Mouse (Mus musculus): ENCODE data around the gene Cyb5b. TPM values are rescaled to one million over a fixed set of nuclear protein-coding genes. Genes with fewer than 3 reads are reported as not detected.

Gene Cyb5b
- polyA plus RNA-seq, 1 experiment from 2014 or later, result 131 TPM

DNA sequence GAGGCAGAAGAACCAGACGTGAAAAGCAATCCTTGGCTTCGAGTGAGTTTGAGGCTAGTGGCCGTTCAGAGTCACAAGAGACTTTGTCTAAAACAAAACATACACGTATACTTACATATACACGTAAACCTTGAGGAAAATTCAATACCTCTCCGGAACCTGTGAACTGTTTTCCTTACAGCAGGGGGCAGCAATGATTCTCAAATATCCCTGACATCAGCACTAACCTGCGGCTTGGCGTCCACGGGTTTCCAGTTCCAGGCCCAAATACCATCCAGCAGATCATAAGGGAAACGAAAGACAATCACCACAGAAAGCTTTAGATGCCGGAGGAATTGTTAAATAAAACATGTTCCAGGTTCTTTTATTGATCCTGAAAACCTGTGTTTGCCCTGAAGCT lies 34.4 kb upstream of the Cyb5b start:
- Histone ChIP-seq H3K9ac (no peak overlapping the region), H3K9me3 (replicated peaks) (no peaks in the 10 kb centered on the region), H3K4me2 (peak overlapping the region; percentile 7), H3K27me3 (no peaks in the 10 kb centered on the region), H3K4me1 (peaks cover 63% of the 10 kb centered on the region), H3K4me3 (replicated peaks) (no peak overlapping the region), H3K36me3 (no peaks in the 10 kb centered on the region), H3K27ac (peak overlapping the region; percentile 87)
- 0 out of 2 replicates have a peak, but pooled peaks have one; percentile 43 for ATAC-seq (replicated peaks; ENCODE audit: low FRiP score)
- WGBS, result 9% methylated on average over 11 of the region's 11 CpGs

DNA sequence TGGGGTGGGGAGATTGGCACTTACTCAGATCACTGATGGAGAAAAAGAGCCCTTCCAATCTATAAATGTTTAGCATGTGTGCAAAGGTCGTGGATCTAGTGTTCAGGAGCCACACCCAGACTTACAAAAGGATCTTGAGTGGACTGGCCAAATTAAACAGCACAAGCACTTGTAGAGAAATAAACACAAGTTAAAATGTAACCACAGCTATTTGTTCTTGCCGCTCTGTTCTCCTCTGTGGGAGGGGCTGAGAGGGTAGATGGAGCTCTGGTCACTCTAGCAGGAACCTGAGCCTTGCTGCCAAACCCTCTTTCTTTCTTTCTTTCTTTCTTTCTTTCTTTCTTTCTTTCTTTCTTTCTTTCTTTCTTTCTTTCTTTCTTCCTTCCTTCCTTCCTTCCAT lies 33.4 kb upstream of the Cyb5b start:
- ATAC-seq (replicated peaks; ENCODE audit: low FRiP score), result peak; percentile 63; the same call in 1 of the 2 replicates
- Histone ChIP-seq H3K4me1 (peaks cover 68% of the 10 kb centered on the region), H3K4me2 (no peak overlapping the region), H3K4me3 (replicated peaks) (no peak overlapping the region), H3K36me3 (no peaks in the 10 kb centered on the region), H3K27ac (peak overlapping the region; percentile 87), H3K27me3 (no peaks in the 10 kb centered on the region), H3K9ac (no peak overlapping the region), H3K9me3 (replicated peaks) (no peaks in the 10 kb centered on the region)
- WGBS, result 36% methylated on average over 2 of the region's 2 CpGs

DNA sequence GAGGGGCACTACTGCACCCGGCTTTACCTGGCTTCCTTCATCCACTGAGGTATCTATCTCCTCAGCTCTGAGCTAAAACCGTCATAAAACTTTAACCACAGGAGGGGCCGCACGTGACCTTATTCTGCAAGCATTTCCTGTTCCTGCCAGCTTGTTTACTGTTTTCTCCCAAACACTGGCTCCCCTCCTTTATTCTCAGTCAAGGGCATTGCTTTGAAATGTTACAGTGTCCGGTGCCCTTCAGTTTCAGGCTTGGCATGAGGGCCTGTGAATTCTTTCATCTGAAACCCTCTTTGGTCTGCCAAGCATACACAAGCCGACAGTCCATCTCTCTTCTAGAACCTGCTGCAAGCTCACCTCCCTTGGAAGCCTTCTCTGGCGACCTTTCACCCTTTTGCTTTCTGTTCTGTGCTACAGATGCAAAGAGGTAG lies 31.6 kb upstream of the Cyb5b start:
- Histone ChIP-seq H3K36me3 (no peaks in the 10 kb centered on the region), H3K4me2 (no peak overlapping the region), H3K4me3 (replicated peaks) (no peak overlapping the region), H3K9ac (no peak overlapping the region), H3K9me3 (replicated peaks) (no peaks in the 10 kb centered on the region), H3K27ac (peak overlapping the region; percentile 89), H3K27me3 (no peaks in the 10 kb centered on the region), H3K4me1 (peaks cover 78% of the 10 kb centered on the region)
- 35% methylated on average over 7 of the region's 7 CpGs for WGBS
- no peak for ATAC-seq (replicated peaks; ENCODE audit: low FRiP score)

DNA sequence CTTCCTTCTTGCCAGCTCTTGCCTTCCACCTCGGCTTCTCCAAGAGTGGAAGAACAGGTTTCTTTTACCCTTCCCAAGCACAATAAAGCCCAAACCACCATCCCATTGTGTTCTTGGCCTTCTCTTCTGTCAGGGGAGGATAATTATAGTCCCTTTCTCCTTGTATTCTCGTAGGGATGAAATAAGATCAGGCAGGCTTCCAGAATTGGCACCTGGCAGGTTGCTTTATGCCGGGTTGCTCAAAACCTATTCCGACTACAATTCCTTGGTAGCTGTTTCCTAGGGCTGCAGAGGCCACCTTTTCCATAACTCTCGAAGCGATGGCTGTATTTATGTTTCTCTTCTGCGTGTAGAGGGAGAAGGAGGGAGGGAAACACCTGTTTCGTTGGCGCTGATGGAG lies 31.0 kb upstream of the Cyb5b start:
- H3K9ac ChIP-seq, result no peak overlapping the region
- no peak overlapping the region for H3K4me3 ChIP-seq (replicated peaks)
- no peaks in the 10 kb centered on the region for H3K27me3 ChIP-seq
- H3K27ac ChIP-seq, result peak overlapping the region; percentile 89
- H3K4me2 ChIP-seq, result no peak overlapping the region
- 33% methylated on average over 9 of the region's 9 CpGs for WGBS
- no peak for ATAC-seq (replicated peaks; ENCODE audit: low FRiP score)
- no peaks in the 10 kb centered on the region for H3K36me3 ChIP-seq
- H3K4me1 ChIP-seq, result peaks cover 78% of the 10 kb centered on the region
- no peaks in the 10 kb centered on the region for H3K9me3 ChIP-seq (replicated peaks)

DNA sequence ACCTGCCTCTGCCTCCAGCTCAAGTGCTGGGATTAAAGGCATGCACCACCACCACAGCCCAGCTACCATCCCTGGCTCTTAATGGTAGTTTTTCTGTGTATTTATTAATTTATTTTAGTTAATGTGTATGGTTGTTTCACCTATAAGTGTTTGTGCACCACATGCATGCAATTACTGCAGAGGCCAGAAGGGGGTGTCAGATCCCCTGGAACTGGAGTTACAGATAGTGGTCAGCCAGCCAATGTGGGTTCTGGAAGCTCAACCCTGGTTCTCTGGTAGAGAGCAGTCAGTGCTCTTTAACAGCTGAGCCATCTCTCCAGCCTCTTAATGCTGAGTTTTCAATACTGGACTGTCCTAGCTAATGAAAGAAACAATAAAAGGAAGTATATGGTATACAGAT lies 29.6 kb upstream of the Cyb5b start:
- Histone ChIP-seq H3K36me3 (no peaks in the 10 kb centered on the region), H3K4me2 (no peak overlapping the region), H3K27me3 (no peaks in the 10 kb centered on the region), H3K27ac (no peak overlapping the region), H3K9ac (no peak overlapping the region), H3K9me3 (replicated peaks) (no peaks in the 10 kb centered on the region), H3K4me3 (replicated peaks) (no peak overlapping the region), H3K4me1 (peaks cover 72% of the 10 kb centered on the region)
- no peak for ATAC-seq (replicated peaks; ENCODE audit: low FRiP score)

DNA sequence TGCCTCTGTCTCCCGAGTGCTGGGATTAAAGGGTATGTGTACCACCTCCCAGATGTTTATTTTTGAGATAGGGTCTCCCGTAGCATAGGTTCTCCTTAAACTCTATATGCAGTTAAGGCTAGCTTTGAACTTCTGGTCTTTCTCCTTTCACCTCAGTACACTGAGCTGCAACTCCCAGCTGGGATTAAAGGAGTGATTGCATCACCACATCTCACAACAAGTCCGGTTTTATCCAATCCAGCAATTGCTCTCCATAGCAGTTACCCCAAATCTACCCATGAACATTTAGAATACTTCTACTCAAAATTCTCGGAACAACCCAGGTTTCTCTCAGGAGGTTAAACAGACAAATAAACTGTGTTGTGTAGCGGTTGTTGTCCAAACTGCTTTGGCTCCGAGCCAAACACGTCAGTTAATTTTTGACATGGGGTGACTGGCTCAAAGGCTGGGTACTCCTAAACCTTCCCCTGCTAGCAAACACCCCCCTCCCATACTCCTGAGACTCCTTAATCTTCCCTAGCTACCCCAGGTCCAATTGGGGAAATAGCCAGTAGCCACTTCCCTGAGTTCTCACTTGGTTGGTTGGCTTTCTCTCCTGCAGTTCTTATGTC lies 28.7 kb upstream of the Cyb5b start:
- ATAC-seq (replicated peaks; ENCODE audit: low FRiP score), result no peak
- H3K9me3 ChIP-seq (replicated peaks), result no peaks in the 10 kb centered on the region
- WGBS, result 79% methylated on average over 7 of the region's 7 CpGs
- no peaks in the 10 kb centered on the region for H3K27me3 ChIP-seq
- H3K4me1 ChIP-seq, result peaks cover 63% of the 10 kb centered on the region
- no peak overlapping the region for H3K4me2 ChIP-seq
- H3K4me3 ChIP-seq (replicated peaks), result no peak overlapping the region
- H3K36me3 ChIP-seq, result no peaks in the 10 kb centered on the region
- H3K27ac ChIP-seq, result peak overlapping the region; percentile 93
- no peak overlapping the region for H3K9ac ChIP-seq

DNA sequence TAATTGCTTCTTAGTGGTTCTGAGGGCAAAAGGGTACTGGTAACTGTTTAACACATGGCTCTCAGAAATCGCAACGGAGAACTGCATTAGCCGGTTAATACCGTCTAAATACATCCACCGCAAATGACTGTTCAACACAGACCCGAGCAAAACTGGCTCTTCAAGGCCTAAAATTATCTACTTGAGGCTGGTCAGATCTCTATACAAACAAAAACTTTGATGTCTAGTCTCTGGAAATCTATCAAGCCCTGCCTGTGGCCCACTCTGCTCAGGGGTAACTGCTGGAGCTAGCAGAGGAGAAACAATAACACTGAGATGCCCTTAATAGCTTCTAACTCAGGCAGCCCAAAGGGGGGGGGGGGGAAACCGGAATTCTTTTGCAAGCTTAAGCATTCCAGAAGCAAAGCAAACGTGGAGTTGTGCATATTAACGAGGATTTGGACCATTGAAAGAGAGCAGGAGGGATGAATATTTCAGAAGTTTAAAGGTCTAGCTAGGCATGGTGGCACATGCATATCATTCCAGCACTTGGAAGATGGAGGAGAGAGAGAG lies 27.3 kb upstream of the Cyb5b start:
- no peak overlapping the region for H3K9ac ChIP-seq

DNA sequence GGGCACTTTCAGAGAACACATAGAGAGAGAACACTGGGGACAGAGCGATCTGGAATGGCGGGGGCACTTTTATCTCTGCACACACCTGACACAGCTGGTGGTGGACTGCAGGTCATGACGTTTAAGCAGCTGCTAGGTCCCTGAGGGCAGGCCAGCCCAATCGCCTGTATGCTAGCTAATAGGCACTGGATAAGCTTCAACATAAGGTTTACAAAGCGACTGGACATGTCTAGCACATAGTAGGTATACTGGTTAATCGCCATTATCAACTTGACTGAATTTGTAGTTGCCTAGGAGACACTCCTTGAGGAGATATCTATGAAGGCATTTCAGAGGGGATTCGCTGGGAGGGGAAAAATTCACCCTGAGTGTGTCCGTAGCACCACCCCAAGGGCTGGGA lies 26.1 kb upstream of the Cyb5b start:
- H3K4me1 ChIP-seq, result peaks cover 60% of the 10 kb centered on the region
- no peak; the same call in 1 of the 2 replicates for ATAC-seq (replicated peaks; ENCODE audit: low FRiP score)
- no peak overlapping the region for H3K9ac ChIP-seq
- no peaks in the 10 kb centered on the region for H3K9me3 ChIP-seq (replicated peaks)
- peak overlapping the region; percentile 93 for H3K27ac ChIP-seq
- no peaks in the 10 kb centered on the region for H3K27me3 ChIP-seq
- H3K4me3 ChIP-seq (replicated peaks), result no peak overlapping the region
- H3K36me3 ChIP-seq, result no peaks in the 10 kb centered on the region
- 74% methylated on average over 8 of the region's 8 CpGs for WGBS
- no peak overlapping the region for H3K4me2 ChIP-seq

More for the DNA sequence above, 27.3 kb upstream of the Cyb5b start:
- no peaks in the 10 kb centered on the region for H3K27me3 ChIP-seq
- peak; percentile 67 for ATAC-seq (replicated peaks; ENCODE audit: low FRiP score)
- 9% methylated on average over 9 of the region's 9 CpGs for WGBS
- H3K27ac ChIP-seq, result peak overlapping the region; percentile 93
- H3K4me3 ChIP-seq (replicated peaks), result no peak overlapping the region
- H3K4me1 ChIP-seq, result peaks cover 61% of the 10 kb centered on the region
- no peaks in the 10 kb centered on the region for H3K9me3 ChIP-seq (replicated peaks)
- peak overlapping the region; percentile 24; the same call in 1 of the 2 replicates for H3K4me2 ChIP-seq
- no peaks in the 10 kb centered on the region for H3K36me3 ChIP-seq

DNA sequence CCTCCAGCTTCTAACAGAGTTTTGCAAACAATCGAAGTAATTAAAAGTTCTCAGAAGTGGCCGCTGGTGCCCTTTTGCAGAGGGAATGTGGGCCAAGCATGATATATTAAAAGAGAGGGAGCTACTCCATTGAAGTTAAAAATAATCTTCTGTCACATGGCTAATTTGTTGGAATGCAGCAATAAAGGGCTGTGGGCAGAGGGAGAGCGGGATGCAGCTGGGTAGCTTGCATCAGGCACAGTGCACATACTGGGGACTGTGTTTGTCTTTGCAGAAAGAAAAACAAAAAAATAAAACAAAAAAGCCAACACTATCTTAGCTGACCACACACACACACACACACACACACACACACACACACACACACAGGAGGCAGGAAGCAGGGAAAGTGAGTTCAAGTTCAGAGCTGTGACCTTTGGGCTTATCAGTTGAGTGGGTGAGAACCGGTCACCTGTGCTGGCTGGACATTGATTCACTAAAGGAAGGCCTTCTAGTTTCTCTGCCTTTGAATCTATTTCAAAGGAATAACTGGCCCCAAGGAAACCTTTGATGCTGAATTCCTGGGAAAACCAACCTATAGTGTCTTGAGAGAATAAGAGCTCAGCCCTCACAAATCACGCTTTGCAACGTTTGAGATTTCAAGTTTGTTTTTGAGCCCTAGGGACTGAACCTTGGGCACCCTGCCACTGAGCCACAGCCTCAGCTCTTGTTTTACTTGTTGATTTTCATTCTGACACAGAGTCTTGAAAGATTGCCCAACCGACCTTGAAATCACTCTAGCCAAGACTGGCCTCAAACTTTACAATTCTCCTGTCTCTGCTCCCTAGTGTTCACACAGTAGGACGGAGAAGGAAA lies 21.0 kb upstream of the Cyb5b start:
- Histone ChIP-seq H3K36me3 (no peaks in the 10 kb centered on the region), H3K4me3 (replicated peaks) (no peak overlapping the region), H3K27ac (peak overlapping the region; percentile 90), H3K4me2 (no peak overlapping the region), H3K4me1 (peaks cover 52% of the 10 kb centered on the region), H3K9ac (no peak overlapping the region), H3K27me3 (no peaks in the 10 kb centered on the region), H3K9me3 (replicated peaks) (no peaks in the 10 kb centered on the region)
- ATAC-seq (replicated peaks; ENCODE audit: low FRiP score), result peak; percentile 80
- whole genome bisulfite sequencing, result 27% methylated on average over 8 of the region's 8 CpGs

DNA sequence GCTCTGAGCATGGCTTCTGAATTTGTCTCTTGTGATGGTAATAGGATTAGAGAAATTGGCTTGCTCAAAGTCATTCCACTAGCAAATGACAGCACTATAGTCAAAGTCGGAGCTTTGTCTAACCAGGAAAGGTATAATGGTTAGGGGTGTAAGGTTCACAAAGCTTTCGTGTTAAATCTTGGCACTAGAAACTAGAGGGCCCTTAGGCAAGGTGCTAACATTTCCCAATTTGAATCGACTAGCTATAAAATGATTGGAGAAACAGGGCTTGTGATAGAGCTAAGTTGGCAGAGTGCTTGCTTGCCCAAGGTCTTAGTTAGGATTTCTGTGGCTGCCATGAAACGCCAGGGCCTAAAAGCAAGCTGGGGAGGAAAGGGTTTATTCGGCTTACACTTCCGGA lies 20.4 kb upstream of the Cyb5b start:
- 60% methylated on average over 6 of the region's 6 CpGs for WGBS
- H3K4me1 ChIP-seq, result peaks cover 50% of the 10 kb centered on the region
- H3K4me3 ChIP-seq (replicated peaks), result no peak overlapping the region
- no peaks in the 10 kb centered on the region for H3K36me3 ChIP-seq
- no peak overlapping the region for H3K9ac ChIP-seq
- no peak for ATAC-seq (replicated peaks; ENCODE audit: low FRiP score)
- H3K27ac ChIP-seq, result peak overlapping the region; percentile 90
- H3K4me2 ChIP-seq, result no peak overlapping the region
- no peaks in the 10 kb centered on the region for H3K27me3 ChIP-seq
- H3K9me3 ChIP-seq (replicated peaks), result no peaks in the 10 kb centered on the region

DNA sequence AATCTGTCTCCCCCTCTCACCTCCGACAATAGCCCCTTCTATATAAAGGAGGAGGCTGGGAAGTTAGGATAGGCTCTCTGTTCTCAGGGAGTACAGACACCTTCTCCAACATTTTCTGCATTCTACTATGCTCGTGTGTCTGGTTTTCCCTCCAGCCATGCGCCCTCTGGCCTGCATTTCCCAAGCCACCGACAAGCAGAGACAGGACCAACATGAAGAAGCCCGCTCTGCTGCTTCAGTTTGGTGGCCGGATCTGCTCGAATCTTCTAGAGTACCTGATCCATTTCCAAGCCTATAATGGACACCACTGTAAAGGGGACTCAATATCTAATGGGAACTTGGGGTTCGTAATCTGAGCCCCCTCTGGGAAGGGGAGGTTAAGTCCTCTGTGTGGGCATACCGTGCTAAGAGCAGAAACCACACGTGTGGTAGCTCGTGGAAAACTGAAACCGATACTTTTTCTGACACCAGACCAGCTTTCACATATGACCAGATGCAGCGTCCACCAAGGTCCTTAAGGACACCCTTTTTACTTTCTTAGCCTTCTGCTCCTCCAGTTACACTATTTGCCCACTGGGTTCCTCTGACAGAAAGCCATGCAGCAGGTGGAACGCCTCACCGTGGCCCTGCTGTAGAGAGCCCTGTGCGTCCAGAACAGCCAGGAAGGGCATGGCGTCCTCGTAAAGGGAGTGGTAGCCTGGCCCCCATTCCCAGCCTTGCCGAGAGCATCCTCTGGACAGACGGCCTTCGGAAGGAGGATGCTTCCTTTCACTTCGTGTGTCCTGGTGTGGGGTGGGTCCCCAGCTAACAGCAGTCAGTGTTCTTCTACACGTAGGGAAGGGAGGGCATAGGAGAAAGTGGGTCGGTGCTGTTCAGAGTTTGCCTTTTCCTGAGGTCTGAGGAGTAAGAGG lies 17.6 kb upstream of the Cyb5b start:
- Histone ChIP-seq H3K9ac (no peak overlapping the region), H3K4me2 (0 out of 2 replicates have a peak overlapping the region, but pooled peaks have one; percentile 12), H3K36me3 (no peaks in the 10 kb centered on the region), H3K4me1 (peaks cover 63% of the 10 kb centered on the region), H3K9me3 (replicated peaks) (no peaks in the 10 kb centered on the region), H3K27me3 (no peaks in the 10 kb centered on the region), H3K4me3 (replicated peaks) (no peak overlapping the region), H3K27ac (peak overlapping the region; percentile 88)
- no peak for ATAC-seq (replicated peaks; ENCODE audit: low FRiP score)
- WGBS, result 54% methylated on average over 24 of the region's 24 CpGs
